Mouse (Mus musculus) testis, adult 2 months (tissue): ENCODE measurements around the gene Aire. TPM values are rescaled to one million over a fixed set of nuclear protein-coding genes. Genes with fewer than 3 reads are reported as not detected.

Experiments used
- H3K27ac ChIP-seq: fragments of 200-500 bp; 2 replicates; pipeline ENCODE4 v1.5.1; 2012; ENCODE audit warnings: low read depth, low read length; ENCODE audit not compliant: control insufficient read depth, insufficient read depth
- H3K27me3 ChIP-seq: fragments of 200-500 bp; 2 replicates; pipeline ENCODE4 v1.6.1; 2012; ENCODE audit warnings: mild to moderate bottlenecking, low read length, moderate library complexity; ENCODE audit not compliant: control insufficient read depth, insufficient read depth
- H3K36me3 ChIP-seq: fragments of 200-500 bp; 2 replicates; pipeline ENCODE4 v1.6.1; 2012; ENCODE audit warnings: mild to moderate bottlenecking, low read length; ENCODE audit not compliant: control insufficient read depth, insufficient read depth
- H3K4me1 ChIP-seq: fragments of 200-500 bp; 2 replicates; pipeline ENCODE4 v1.6.1; 2012; ENCODE audit warnings: low read length; ENCODE audit not compliant: control insufficient read depth, insufficient read depth
- H3K4me3 ChIP-seq: fragments of 200-500 bp; 2 replicates; pipeline ENCODE4 v1.5.1; 2012; ENCODE audit warnings: low read depth, mild to moderate bottlenecking, low read length, moderate library complexity, mixed read lengths; ENCODE audit not compliant: control insufficient read depth
- CTCF ChIP-seq: fragments of 200-500 bp; IDR thresholded peaks from 2 replicates; pipeline ENCODE4 v1.5.1; 2012; ENCODE audit warnings: low read depth, mild to moderate bottlenecking, inconsistent platforms, low read length, moderate library complexity; ENCODE audit not compliant: control insufficient read depth, insufficient read depth, insufficient replicate concordance
- POLR2A ChIP-seq: fragments of 200-500 bp; IDR thresholded peaks from 2 replicates; pipeline ENCODE4 v1.6.1; 2012; ENCODE audit warnings: low read depth, mild to moderate bottlenecking, inconsistent platforms, low read length, moderate library complexity; ENCODE audit not compliant: control insufficient read depth
- polyA plus RNA-seq: library from polyadenylated mRNA; depleted of rRNA; stranded (reverse); fragments of >200 nt; gene quantifications from 2 replicates; pipeline ENCODE4 v1.2.3, GENCODE M21; 2012

The Aire gene
- polyA plus RNA-seq, 1 experiment, result 1.8 TPM

- no peaks in the 10 kb centered on the region for H3K36me3 ChIP-seq
- TF ChIP-seq POLR2A (no peak), CTCF (no peak)
- H3K4me1 ChIP-seq, result peaks cover 21% of the 10 kb centered on the region
- no peak overlapping the region for H3K27ac ChIP-seq
- no peaks in the 10 kb centered on the region for H3K27me3 ChIP-seq
- H3K4me3 ChIP-seq, result no peak overlapping the region
These were observed 3.0 kb upstream of the Aire start for GRCm38 (mm10) chr10:78046388-78046787.

- Histone ChIP-seq H3K36me3 (no peaks in the 10 kb centered on the region), H3K27me3 (no peaks in the 10 kb centered on the region), H3K27ac (no peak overlapping the region), H3K4me1 (peaks cover 18% of the 10 kb centered on the region), H3K4me3 (no peak overlapping the region)
- no peak for TF ChIP-seq POLR2A
- TF ChIP-seq CTCF, result no peak
These were observed 1.1 kb upstream of the Aire start for GRCm38 (mm10) chr10:78044531-78044930.

DNA sequence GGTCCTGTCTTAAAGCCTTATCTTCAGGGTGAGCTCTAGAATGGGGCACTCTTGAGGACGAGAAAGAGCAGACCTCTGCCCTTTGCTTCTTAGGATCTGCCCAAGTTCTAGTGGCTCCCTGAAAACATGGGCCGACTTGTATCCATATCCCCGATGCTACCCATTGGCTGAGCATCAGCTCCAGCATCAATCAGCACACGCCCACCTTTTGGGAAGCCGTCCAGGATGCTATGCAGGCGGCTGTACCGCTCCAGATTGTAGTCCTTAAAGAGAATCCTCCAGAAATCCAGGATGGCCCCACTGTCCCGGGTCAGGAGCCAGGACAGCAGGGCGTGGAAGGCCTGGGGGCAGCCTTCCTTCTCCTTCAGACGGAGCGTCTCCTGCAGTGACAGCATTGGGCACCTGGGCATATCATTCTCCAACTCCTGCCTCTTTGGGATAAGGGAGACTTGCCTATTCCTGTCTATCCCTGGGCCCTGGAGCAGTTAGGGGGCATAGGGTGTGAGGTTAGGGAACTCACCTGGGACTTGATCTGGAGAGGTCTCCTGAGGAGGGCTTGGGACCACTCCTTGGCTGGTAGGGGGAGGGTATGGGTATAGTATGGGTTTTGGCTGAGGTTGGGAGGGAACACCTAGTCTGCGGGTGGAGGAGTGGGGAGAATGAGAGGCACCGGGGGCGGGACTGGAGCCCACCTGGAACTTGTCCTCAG, 559 bp downstream of the Aire start:
- H3K27ac ChIP-seq, result no peak overlapping the region

DNA sequence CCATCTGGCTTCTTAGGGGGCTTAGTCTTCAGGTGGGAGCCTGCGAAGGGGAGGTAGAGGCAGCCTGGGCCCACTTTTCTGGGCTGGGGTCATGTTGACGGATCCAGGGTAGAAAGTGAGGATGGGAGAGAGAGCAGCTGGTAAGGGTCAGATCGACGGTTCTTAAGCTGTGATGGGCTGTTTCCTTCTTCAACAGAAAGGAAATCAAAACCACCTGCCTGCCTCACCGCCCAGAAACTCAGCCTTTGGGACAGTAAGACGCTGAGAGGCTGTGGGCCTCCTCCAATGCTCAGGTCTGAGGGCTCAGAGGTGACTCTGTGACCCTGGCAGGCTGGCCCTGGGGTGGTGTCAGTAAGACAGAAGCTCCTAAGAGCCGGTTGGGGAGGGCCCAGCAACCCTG, 1.3 kb downstream of the Aire start:
- H3K36me3 ChIP-seq, result no peaks in the 10 kb centered on the region
- no peak overlapping the region for H3K4me3 ChIP-seq
- H3K27me3 ChIP-seq, result no peaks in the 10 kb centered on the region
- H3K4me1 ChIP-seq, result peaks cover 13% of the 10 kb centered on the region
- no peak overlapping the region for H3K27ac ChIP-seq
- TF ChIP-seq POLR2A (no peak), CTCF (no peak)

More for the DNA sequence above, 559 bp downstream of the Aire start:
- H3K4me1 ChIP-seq, result peaks cover 13% of the 10 kb centered on the region
- H3K27me3 ChIP-seq, result no peaks in the 10 kb centered on the region
- H3K36me3 ChIP-seq, result no peaks in the 10 kb centered on the region
- no peak for TF ChIP-seq POLR2A
- no peak for TF ChIP-seq CTCF
- H3K4me3 ChIP-seq, result peak overlapping the region; percentile 45

DNA sequence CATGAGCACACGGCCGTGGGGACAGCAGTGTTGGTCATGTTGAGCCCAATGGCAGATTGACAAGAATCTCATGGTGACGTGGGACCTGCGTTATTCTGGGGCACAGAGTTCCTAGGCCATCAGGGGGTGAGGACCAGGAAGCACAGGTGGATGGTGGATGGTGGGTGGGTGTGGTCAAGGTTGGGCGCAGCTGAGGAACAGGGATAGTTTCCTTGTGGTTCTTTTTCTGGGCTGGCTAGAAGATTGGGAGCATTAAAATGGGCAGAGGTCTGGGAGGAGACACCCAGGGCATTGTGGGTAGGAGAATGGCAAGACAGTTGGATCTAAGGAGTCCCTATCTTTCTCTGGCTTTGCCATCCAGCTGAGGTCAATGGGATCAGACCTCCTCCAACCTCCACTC, 1.8 kb downstream of the Aire start, which contains the start of gene Dnmt3l:
Dnmt3l (plus strand) TSS at position 301 of the 400 bp plus-strand sequence.
- H3K27me3 ChIP-seq, result no peaks in the 10 kb centered on the region
- TF ChIP-seq CTCF (no peak), POLR2A (no peak)
- H3K36me3 ChIP-seq, result no peaks in the 10 kb centered on the region
- peaks cover 13% of the 10 kb centered on the region for H3K4me1 ChIP-seq
- H3K4me3 ChIP-seq, result no peak within 1 kb of the TSS
- no peak within 1 kb of the TSS for H3K27ac ChIP-seq

DNA sequence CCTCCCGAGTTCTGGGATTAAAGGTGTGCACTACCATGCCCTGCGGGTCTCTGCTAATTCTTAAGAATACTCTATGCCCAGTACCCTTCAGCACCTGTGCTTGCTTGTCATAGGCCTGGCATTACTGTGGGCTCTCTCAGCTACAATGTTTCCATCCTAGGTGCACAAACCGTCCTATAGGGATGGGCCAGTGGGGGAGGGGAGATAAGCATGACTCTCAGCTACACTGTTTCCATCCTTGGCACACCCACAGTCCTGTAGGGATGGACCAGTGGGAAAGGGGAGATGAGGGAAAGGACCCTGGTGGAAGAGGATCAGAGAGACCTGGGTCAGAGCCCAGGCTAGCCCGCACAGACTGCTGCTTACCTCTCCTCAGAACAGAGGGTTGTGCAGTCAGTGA, 6.3 kb downstream of the Aire start:
- H3K27ac ChIP-seq, result no peak overlapping the region
- no peaks in the 10 kb centered on the region; the same call in none of the 2 replicates for H3K4me1 ChIP-seq
- TF ChIP-seq CTCF, result no peak
- TF ChIP-seq POLR2A, result no peak
- no peaks in the 10 kb centered on the region for H3K27me3 ChIP-seq
- no peaks in the 10 kb centered on the region for H3K36me3 ChIP-seq
- H3K4me3 ChIP-seq, result no peak overlapping the region

DNA sequence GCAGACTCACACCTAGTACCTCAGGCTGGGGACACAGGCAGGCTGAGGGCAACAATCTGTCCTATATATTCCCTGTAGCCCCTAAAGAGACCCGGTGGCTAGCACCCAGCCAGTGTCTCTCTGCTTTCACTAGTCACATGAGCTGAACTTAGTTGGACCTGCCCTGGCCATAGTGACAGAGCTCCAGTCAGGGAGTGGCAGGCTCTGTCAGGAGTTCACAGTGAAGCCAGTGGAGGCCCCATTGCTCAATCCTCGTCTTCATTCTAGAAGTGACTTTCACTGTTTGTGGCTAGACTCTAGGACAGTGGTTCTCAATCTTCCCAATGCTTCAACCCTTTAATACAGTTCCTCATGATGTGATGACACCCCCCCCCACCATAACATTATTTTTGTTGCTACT, 11.4 kb downstream of the Aire start:
- no peaks in the 10 kb centered on the region for H3K27me3 ChIP-seq
- TF ChIP-seq POLR2A, result no peak
- no peak for TF ChIP-seq CTCF

More for the DNA sequence above, 11.4 kb downstream of the Aire start:
- Histone ChIP-seq H3K4me3 (no peak overlapping the region), H3K36me3 (no peaks in the 10 kb centered on the region), H3K4me1 (no peaks in the 10 kb centered on the region), H3K27ac (no peak overlapping the region)
